Mouse (Mus musculus): ENCODE measurements around the gene Rps28.

- TF ChIP-seq CHD1 (IDR thresholded peaks at IDR 0.05; ENCODE audit: low read depth, low read length) (no peak), TBP (conservative IDR thresholded peaks at IDR 0.05; ENCODE audit: low read depth, low read length) (no peak), NRF1 (IDR thresholded peaks at IDR 0.05; ENCODE audit: low read depth, low read length) (no peak), ZNF384 (IDR thresholded peaks at IDR 0.05; ENCODE audit: low read depth, low read length) (no peak), POLR2A (IDR thresholded peaks at IDR 0.05; ENCODE audit: low read depth, low read length) (no peak), GABPA (IDR thresholded peaks at IDR 0.05; ENCODE audit: insufficient replicate concordance, low read depth, low read length) (no peak), EP300 (IDR thresholded peaks at IDR 0.05; ENCODE audit: low read length) (no peak)
These were observed 39.4 kb downstream of the Rps28 start for GRCm38 (mm10) chr17:33784939-33785338.

Data from CH12.LX (cell line).